Mouse (Mus musculus): Measurements from ENCODE around the gene Rasl11b.

Rasl11b gene

DNA sequence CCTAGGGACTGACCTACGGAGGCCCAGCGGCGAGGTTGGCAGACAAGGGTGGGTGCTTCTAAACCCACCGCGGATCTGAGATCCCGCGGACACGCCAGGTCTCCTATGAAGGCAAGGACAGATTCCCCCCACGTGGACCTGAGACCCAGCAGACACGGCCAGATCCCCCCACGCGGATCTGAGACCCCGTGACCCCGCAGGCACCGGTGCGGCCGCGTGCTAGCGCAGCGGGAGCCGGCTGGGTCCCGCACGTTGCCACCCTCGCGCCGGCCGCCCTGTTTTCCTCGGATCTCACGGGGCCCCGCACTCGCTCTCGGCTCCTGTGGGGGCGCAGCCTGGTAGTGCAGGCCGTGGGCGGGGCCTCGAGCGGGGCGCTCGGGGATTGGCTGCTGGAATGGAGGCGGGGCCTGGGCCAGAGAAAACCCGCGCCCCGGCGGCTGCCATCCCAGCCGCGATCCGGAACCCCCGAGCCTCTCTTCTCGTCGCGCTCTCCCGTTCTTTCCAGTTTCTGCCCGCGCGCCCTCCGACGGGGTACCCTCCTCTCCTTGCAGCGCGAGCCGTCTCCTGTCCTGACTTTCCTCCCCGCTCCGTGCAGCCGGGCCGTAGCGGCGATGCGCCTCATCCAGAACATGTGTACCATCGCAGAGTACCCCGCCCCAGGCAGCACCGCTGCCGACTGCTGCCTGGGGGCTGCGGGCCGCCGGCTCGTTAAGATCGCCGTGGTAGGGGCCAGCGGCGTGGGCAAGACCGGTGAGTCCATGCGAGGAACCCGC lies at the start of gene Rasl11b:
Rasl11b (plus strand) TSS at position 446 of the 773 bp plus-strand sequence.
- in situ Hi-C loops (cut with MboI; ENCODE audit: unreplicated experiment in 2 of 2), result no loop called here

- in situ Hi-C loops (cut with MboI; ENCODE audit: unreplicated experiment in 2 of 2), result no loop called here
Observed at GRCm38 (mm10) chr5:74147631-74148030, 47.5 kb upstream of the Rasl11b start.

DNA sequence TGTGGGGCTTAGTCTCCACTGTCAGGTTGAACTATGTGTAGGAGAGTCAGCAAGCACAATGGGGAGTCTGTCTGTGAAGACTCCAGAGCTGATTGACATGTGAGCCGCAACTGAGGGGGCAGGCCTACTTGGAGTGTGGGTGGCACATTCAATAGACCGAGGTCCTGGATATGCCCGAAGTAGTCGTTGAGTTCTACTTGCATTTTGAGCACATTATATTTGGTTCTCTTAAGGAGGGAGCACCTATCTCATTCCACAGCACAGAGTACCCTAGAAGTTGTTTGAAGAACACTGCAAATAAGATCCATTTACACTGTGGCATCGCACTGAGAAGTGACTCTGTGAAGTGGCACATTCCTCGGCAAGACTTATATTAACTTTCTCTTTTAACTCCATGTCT lies 45.1 kb upstream of the Rasl11b start:
- in situ Hi-C loops (cut with MboI; ENCODE audit: unreplicated experiment in 2 of 2), result no loop called here

GRCm38 (mm10) chr5:74151774-74152173 lies 43.3 kb upstream of the Rasl11b start:
- in situ Hi-C loops (cut with MboI; ENCODE audit: unreplicated experiment in 2 of 2), result no loop called here

DNA sequence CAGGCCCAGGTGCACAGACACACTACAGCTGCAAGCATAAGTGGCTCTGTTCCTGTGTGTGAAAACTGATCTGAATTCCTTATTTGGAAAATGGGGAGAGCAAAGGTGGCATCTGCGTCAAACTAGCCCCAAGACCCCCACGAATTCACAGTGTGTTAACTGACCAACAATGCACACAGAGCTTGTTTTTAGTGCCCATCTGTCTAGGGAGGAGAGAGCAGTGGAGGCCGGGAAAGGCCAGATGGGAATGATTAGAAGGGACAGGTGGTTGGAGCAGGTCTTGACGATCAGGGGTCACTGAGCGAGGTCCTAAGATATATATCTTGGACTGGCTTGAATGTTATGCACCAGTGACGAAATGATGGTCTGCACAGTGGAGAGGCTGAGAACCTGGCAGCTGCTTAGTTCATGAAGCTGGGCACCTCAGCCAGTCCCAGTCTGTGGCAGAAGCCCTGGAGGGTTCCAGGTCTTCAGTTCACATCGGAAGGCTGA lies 39.2 kb upstream of the Rasl11b start:
- in situ Hi-C loops (cut with MboI; ENCODE audit: unreplicated experiment in 2 of 2), result no loop called here

GRCm38 (mm10) chr5:74158929-74159632 lies 36.0 kb upstream of the Rasl11b start:
- in situ Hi-C loops (cut with MboI; ENCODE audit: unreplicated experiment in 2 of 2), result no loop called here

- in situ Hi-C loops (cut with MboI; ENCODE audit: unreplicated experiment in 2 of 2), result no loop called here
Observed at GRCm38 (mm10) chr5:74159906-74160305, 35.2 kb upstream of the Rasl11b start.

- in situ Hi-C loops (cut with MboI; ENCODE audit: unreplicated experiment in 2 of 2), result no loop called here
Observed at GRCm38 (mm10) chr5:74160349-74160748, 34.7 kb upstream of the Rasl11b start.

DNA sequence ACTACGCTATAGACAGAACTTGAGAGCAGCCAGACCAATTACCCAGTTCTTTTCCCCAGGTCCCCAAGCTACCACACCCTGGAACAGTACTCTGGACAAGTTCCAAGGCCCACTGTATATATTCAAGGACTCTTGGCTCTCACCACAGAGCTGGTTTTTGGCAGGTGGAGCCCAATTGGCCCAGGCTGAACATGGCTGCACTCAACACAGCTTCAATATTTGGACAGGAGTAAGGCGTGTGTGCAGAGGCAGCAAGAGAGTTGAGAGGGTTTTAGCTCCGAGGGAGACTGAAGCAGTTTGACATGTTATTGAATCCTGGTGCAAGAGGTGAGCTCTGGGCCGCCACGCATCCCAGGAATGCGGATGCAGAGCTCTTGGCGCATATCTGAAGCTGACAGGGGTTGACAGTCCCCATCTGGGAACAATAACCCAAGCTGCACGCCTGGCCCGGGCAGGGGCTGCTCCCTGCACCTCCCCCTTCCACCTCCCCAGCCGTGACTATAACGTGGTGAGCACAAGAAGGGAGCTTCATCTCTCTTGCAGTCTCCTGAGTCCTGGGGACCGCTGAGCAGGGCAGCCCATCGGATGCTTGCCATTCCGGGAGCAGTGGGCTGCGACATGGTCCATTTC lies 33.7 kb upstream of the Rasl11b start:
- in situ Hi-C loops (cut with MboI; ENCODE audit: unreplicated experiment in 2 of 2), result no loop called here

DNA sequence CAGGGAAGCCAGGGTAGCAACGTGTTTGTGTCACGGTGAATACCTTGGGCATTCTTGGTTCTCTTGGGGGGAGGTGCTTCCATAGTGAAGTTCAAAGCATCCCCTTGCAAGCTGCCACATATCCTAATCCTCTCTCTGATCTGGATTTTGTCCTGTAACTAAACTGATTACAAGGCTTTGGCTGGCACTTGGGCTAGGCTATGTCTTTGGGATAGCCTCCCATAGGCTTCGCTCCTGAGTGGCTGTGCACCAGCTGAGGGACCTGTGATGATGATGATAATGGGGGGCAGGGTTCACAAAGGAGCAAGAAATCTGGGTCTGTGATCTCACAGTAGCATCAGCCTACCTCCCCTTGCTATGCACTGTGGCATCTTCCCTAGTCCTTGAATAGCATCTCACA lies 33.1 kb upstream of the Rasl11b start:
- in situ Hi-C loops (cut with MboI; ENCODE audit: unreplicated experiment in 2 of 2), result no loop called here

GRCm38 (mm10) chr5:74163141-74163540 lies 31.9 kb upstream of the Rasl11b start:
- in situ Hi-C loops (cut with MboI; ENCODE audit: unreplicated experiment in 2 of 2), result no loop called here

- in situ Hi-C loops (cut with MboI; ENCODE audit: unreplicated experiment in 2 of 2), result no loop called here
Observed at GRCm38 (mm10) chr5:74164547-74164946, 30.5 kb upstream of the Rasl11b start.

DNA sequence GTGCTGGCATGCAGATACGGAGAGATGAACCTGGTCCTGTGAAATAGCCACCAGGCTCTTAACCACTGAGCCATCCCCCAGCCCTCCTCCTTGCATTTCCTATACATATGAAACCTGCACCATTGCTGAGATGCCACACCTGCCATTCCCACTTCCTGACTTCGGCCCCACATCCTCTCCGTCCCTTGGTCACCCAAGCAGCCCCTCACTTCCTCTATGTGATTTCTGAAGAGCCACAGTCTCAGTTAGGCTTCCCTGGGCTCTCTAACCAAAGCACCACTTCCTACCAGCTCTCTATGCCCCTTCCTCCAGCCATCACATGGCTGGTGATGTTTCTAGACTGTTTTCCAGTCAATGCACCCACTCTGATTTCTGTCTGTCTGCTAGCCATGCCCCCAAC lies 28.4 kb upstream of the Rasl11b start:
- in situ Hi-C loops (cut with MboI; ENCODE audit: unreplicated experiment in 2 of 2), result no loop called here

DNA sequence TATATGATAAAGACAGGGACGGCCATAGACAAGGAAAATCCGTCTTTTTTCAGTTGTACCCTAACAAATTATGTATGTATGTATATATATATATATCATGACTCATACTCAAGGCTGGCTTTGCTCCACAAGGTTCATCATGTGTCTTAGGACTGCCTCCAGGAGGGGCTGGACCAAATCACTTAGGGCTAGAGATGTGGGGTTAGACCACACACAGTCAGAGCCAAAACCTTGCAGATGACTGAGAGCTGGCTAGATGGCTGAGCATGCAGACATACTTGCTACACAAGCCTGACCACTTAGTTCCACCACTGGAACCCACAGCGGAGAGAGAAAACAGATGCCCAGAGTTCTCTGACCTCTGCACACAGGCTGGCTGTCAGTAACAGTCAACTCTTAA lies 27.0 kb upstream of the Rasl11b start:
- in situ Hi-C loops (cut with MboI; ENCODE audit: unreplicated experiment in 2 of 2), result no loop called here

DNA sequence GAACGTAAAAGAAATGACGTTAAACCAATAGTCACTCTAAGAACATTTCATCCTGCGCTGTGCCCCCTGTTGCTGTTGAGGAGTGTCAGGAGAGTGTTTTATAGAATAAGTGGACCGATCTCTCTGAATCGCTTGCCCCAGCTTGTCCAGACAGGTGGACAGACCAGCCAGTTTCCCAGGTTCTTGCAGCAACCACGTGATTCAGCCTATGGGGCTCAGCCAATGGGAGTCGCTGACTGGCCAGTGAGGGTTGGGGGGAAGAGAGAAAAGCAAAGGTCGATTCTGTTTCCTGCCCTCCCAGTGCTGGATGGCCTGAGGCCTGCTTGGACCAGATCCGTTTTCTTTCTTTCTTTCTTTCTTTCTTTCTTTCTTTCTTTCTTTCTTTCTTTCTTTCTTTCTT lies 23.3 kb upstream of the Rasl11b start:
- in situ Hi-C loops (cut with MboI; ENCODE audit: unreplicated experiment in 2 of 2), result no loop called here

- in situ Hi-C loops (cut with MboI; ENCODE audit: unreplicated experiment in 2 of 2), result no loop called here
Observed at GRCm38 (mm10) chr5:74172208-74172607, 22.9 kb upstream of the Rasl11b start.

GRCm38 (mm10) chr5:74173162-74173844 lies 21.8 kb upstream of the Rasl11b start:
- in situ Hi-C loops (cut with MboI; ENCODE audit: unreplicated experiment in 2 of 2), result no loop called here

GRCm38 (mm10) chr5:74175526-74176270 lies 19.4 kb upstream of the Rasl11b start:
- in situ Hi-C loops (cut with MboI; ENCODE audit: unreplicated experiment in 2 of 2), result no loop called here

DNA sequence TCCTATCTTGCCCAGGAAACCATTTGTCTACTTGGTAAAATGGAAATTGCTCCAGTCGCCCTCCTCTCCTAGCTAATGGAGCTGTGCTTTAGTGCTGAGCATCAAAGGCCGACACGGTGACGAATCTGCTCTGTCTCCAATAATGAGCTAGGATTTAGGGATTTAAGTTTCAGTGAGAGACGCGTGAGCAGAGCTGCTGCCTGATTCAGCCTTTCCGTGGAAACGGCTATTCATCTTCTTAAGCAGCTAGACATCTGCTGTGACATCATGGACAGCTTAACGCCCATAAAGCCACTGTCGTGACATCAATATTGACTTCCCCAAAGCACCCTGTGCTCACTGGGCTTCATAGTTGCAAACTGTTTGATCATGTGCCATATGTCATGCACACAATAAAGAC lies 14.9 kb upstream of the Rasl11b start:
- in situ Hi-C loops (cut with MboI; ENCODE audit: unreplicated experiment in 2 of 2), result no loop called here

DNA sequence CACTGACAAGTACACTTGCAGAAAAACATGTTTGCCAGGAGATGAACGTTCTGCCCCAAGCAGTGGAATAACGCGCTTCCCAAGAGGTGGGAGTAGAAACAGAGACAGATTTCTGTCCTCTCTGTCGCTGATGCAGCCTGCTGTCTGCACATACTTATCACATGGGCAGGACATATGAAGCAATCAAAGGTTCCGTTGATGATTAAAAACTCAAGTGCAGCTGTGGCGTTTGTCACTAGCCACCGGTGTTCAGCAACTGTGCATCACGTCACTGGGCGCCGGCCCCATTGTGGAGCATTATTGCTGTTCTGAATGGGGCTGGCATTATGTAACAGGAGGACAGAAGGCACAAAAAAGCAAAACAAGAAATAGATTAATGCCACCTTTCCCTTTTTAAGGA lies 12.0 kb upstream of the Rasl11b start:
- in situ Hi-C loops (cut with MboI; ENCODE audit: unreplicated experiment in 2 of 2), result no loop called here
